Mouse (Mus musculus) forebrain, embryonic 12.5 days (tissue): Measurements from ENCODE around the gene H2-T24. TPM values are rescaled to one million over a fixed set of nuclear protein-coding genes. Genes with fewer than 3 reads are reported as not detected.

ENCODE experiments used
- ATAC-seq: fragments of 200-750 bp; cut with Nextera tagmentation; 2 replicates; pipeline ENCODE4 v1.8.0; 2017; ENCODE audit warnings: moderate TSS enrichment; ENCODE audit not compliant: low FRiP score
- H3K27ac ChIP-seq: fragments of 300-500 bp; sonication (generic); 2 replicates; pipeline ENCODE4 v1.5.1; 2016; ENCODE audit warnings: mild to moderate bottlenecking
- H3K27me3 ChIP-seq: fragments of 300-500 bp; sonication (generic); 2 replicates; pipeline ENCODE4 v1.6.1; 2016; ENCODE audit warnings: mild to moderate bottlenecking
- H3K36me3 ChIP-seq: fragments of 300-500 bp; sonication (generic); replicated peaks from 2 replicates; pipeline ENCODE4 v1.6.1; 2016; ENCODE audit warnings: mild to moderate bottlenecking
- H3K4me1 ChIP-seq: fragments of 300-500 bp; sonication (generic); 2 replicates; pipeline ENCODE4 v1.6.1; 2016
- H3K4me2 ChIP-seq: fragments of 300-500 bp; sonication (generic); 2 replicates; pipeline ENCODE4 v1.6.1; 2016; ENCODE audit warnings: mild to moderate bottlenecking, moderate library complexity
- H3K4me3 ChIP-seq: fragments of 300-500 bp; sonication (generic); replicated peaks from 2 replicates; pipeline ENCODE4 v1.5.1; 2016; ENCODE audit warnings: mild to moderate bottlenecking
- H3K9ac ChIP-seq: fragments of 300-500 bp; sonication (generic); 2 replicates; pipeline ENCODE4 v1.6.1; 2016; ENCODE audit warnings: mild to moderate bottlenecking
- H3K9me3 ChIP-seq: fragments of 300-500 bp; sonication (generic); 2 replicates; pipeline ENCODE4 v1.6.1; 2016
- WGBS: fragments of 180-500 bp; shearing (Covaris S2); methylation state at CpG from one replicate; pipeline ENCODE4 v1.1.7; 2016; 5-methylcytosine and 5-hydroxymethylcytosine counted together
- microRNA counts: library from miRNA; unstranded; fragments of <30 nt; microRNA quantifications from one replicate; lab custom pipeline; 2017
- microRNA-seq: library from miRNA; unstranded; fragments of <30 nt; microRNA quantifications from one replicate; pipeline ENCODE4, GENCODE M21; 2017
- polyA plus RNA-seq: library from polyadenylated mRNA; unstranded; fragments of >200 nt; fragmentation: Nextera tagmentation; extraction: Ambion mirVana; gene quantifications from 2 replicates; pipeline ENCODE4 v1.2.1, GENCODE M21; 2016

H2-T24 gene
- polyA plus RNA-seq, 1 experiment from 2014 or later, result 5.3 TPM

GRCm38 (mm10) chr17:35967621-35968020 is 52.7 kb downstream of the H2-T24 start:
- Histone ChIP-seq H3K9ac (no peak overlapping the region), H3K9me3 (no peaks in the 10 kb centered on the region), H3K27ac (no peak overlapping the region), H3K4me2 (no peak overlapping the region), H3K4me1 (peaks cover 23% of the 10 kb centered on the region), H3K36me3 (peaks cover 40% of the 10 kb centered on the region), H3K27me3 (no peaks in the 10 kb centered on the region), H3K4me3 (no peak overlapping the region)
- no peak for ATAC-seq
- 86% methylated on average over 2 of the region's 2 CpGs for WGBS

GRCm38 (mm10) chr17:35963279-35963678 is 57.1 kb downstream of the H2-T24 start:
- WGBS, result 89% methylated on average over 10 of the region's 10 CpGs
- no peak for ATAC-seq
- Histone ChIP-seq H3K9ac (no peak overlapping the region), H3K27ac (no peak overlapping the region), H3K27me3 (no peaks in the 10 kb centered on the region), H3K9me3 (no peaks in the 10 kb centered on the region), H3K4me1 (peaks cover 5% of the 10 kb centered on the region), H3K4me2 (no peak overlapping the region), H3K36me3 (peaks cover 77% of the 10 kb centered on the region), H3K4me3 (no peak overlapping the region)

- no peak overlapping the region for H3K4me3 ChIP-seq
- WGBS, result 96% methylated on average over 15 of the region's 15 CpGs
- no peak for ATAC-seq
- H3K36me3 ChIP-seq, result peaks cover 82% of the 10 kb centered on the region
- H3K27ac ChIP-seq, result no peak overlapping the region
- no peak overlapping the region for H3K4me2 ChIP-seq
- no peaks in the 10 kb centered on the region for H3K27me3 ChIP-seq
- no peaks in the 10 kb centered on the region for H3K4me1 ChIP-seq
- no peaks in the 10 kb centered on the region for H3K9me3 ChIP-seq
- no peak overlapping the region for H3K9ac ChIP-seq
These were observed 61.7 kb downstream of the H2-T24 start for GRCm38 (mm10) chr17:35958533-35959223.

MicroRNAs encoded within 50 kb of the gene (microRNA counts, 519-probe panel; counts per million panel counts)
- not detected for microRNA mmu-miR-877 (lab: Ali Mortazavi, UCI)

Small RNA genes lying within 50 kb of the gene (microRNA-seq; reads per million reads assigned to microRNA genes)
- gene Mir877, result 246 reads per million, percentile 61 among the genes with 10 or more reads in this experiment

Other genes starting within 250 kb of the H2-T24 start
- 4.9 and 5.3 TPM in 2 replicates for gene Ier3, start 198.9 kb downstream of the H2-T24 start, polyA plus RNA-seq
- gene Flot1, start 197.3 kb downstream of the H2-T24 start, polyA plus RNA-seq, result 53.7 and 56.0 TPM in 2 replicates
- 1,541 and 1,619 TPM in 2 replicates for gene Tubb5, start 182.3 kb downstream of the H2-T24 start, polyA plus RNA-seq
- 22.3 and 26.1 TPM in 2 replicates for gene Mdc1, start 179.0 kb downstream of the H2-T24 start, polyA plus RNA-seq
- 56.2 and 60.5 TPM in 2 replicates for gene Nrm, start 159.2 kb downstream of the H2-T24 start, polyA plus RNA-seq
- 23.7 and 24.3 TPM in 2 replicates for gene Ppp1r18, start 155.0 kb downstream of the H2-T24 start, polyA plus RNA-seq
- 48.0 and 54.8 TPM in 2 replicates for gene Dhx16, start 140.7 kb downstream of the H2-T24 start, polyA plus RNA-seq
- 26.7 and 29.4 TPM in 2 replicates for gene 2310061I04Rik, start 123.1 kb downstream of the H2-T24 start, polyA plus RNA-seq
- 277 and 280 TPM in 2 replicates for gene Atat1, start 110.5 kb downstream of the H2-T24 start, polyA plus RNA-seq
- 56.2 and 56.6 TPM in 2 replicates for gene Mrps18b, start 104.2 kb downstream of the H2-T24 start, polyA plus RNA-seq
- gene Ppp1r10, start 104.1 kb downstream of the H2-T24 start, polyA plus RNA-seq, result 65.4 and 70.4 TPM in 2 replicates
- gene Abcf1, start 50.8 kb downstream of the H2-T24 start, polyA plus RNA-seq, result 117 and 118 TPM in 2 replicates
- gene Gnl1, start 40.7 kb downstream of the H2-T24 start, polyA plus RNA-seq, result 57.9 and 58.4 TPM in 2 replicates
- 52.1 and 56.8 TPM in 2 replicates for gene Prr3, start 40.3 kb downstream of the H2-T24 start, polyA plus RNA-seq
- 4.8 and 5.5 TPM in 2 replicates for gene H2-T23, start 12.3 kb upstream of the H2-T24 start, polyA plus RNA-seq
- 5.2 and 5.4 TPM in 2 replicates for gene H2-T22, start 22.2 kb upstream of the H2-T24 start, polyA plus RNA-seq
- not detected in 2 replicates for gene Gm6034, start 22.4 kb upstream of the H2-T24 start, polyA plus RNA-seq
- not detected in 2 replicates for gene Gm11127, start 37.8 kb upstream of the H2-T24 start, polyA plus RNA-seq
- gene Gm19684, start 101.1 kb upstream of the H2-T24 start, polyA plus RNA-seq, result not detected in 2 replicates
- gene Gm7030, start 108.9 kb upstream of the H2-T24 start, polyA plus RNA-seq, result not detected in 2 replicates
- gene Gm8909, start 148.0 kb upstream of the H2-T24 start, polyA plus RNA-seq, result not detected in 2 replicates
- not detected in 2 replicates for gene H2-T3, start 169.7 kb upstream of the H2-T24 start, polyA plus RNA-seq
- 75.8 and 84.7 TPM in 2 replicates for gene Rpp21, start 237.5 kb upstream of the H2-T24 start, polyA plus RNA-seq